Mouse (Mus musculus) embryo, embryonic 10.5 days (tissue): ENCODE data around the gene Misp.

Experiments
- DNase-seq: peaks from one replicate; pipeline ENCODE4 v3.0.0-alpha.2; 2015; ENCODE audit warnings: low spot score

The Misp gene

DNA sequence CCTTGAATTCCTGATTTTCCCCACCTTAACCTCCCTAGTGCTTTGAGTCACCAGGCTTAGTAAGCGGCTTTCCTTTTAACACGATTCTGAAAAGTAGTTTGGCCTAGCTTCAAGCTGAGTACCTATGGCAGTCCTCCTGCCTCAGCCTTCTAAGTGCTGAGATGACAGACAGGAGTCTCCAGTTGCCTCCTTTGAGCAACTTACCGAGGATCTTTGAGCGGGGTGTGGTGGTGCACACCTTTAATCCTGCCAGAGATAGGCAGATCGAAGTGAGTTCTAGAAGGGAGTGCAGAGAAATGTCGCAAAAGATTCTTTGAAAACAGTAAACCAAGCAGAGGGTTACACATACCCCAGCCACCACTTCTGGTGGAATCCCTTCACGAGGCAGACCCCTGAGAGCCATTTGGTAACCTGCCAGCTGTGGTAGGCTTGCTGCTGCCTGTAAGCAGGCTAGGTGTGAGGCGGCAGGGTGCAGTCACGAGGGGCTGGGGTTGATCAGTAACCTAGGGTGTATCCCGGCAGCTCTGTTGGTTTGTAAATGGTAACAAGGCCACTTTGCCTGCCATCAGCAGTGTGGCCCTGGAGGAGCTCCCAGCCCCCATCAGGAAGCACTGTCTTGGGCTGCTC, 34.9 kb downstream of the Misp start:
- no peak for DNase-seq

DNA sequence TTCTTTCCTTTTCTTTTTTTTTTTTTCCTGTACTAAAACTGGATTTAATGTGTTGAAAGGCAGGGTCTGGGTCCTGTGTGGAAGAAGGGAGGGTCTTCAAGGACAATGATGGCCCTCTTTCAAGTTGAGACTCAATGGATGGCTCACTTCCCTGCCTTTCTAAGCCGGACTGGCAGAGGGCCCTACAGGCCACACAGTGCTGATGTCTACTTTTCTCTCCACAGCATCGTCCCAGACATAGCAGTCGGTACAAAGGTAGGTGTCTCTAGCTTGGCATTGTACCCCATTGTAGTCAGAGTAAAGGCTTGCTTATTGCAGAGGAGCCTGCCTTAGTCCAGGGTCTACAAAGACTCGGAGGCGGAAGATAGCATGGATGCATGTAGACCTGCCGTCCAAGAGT, 35.5 kb downstream of the Misp start:
- DNase-seq: no peak

DNA sequence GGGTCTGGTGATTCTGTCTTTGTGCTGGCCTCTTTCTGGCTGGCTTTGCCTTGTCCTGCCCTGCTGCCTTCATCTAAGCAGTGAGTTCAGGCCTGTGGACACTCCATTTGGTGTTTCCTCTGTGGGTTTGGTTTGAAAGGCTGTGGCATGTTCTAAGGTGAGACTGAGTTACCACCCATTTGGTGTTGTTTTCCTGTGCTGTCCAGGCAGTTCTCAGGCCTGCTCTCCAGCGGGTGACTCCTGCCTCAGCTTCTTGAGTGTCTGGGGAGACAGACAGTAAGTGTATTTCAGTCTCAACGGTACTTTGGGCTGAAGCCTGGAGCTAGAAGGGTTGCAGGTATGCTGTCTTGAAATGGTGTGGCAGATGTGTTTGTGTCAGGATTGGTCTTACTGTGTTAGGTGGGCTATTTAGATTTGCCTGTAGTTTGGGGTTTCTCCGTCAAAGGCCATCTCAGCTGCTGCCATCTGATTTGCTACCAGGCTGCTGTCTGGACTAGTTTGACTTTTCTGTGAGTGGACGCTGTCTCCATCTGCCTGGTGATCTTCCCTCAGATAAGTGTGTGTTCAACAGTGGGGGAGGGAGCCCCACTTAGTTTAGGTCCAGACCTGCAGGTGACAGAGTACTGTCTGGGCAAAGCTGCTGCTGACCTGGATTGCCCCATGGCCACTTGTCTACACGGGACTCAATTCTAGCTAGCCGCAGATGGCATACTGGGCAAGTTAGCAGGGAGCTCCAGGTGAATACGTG, 36.1 kb downstream of the Misp start:
- DNase-seq: no peak

DNA sequence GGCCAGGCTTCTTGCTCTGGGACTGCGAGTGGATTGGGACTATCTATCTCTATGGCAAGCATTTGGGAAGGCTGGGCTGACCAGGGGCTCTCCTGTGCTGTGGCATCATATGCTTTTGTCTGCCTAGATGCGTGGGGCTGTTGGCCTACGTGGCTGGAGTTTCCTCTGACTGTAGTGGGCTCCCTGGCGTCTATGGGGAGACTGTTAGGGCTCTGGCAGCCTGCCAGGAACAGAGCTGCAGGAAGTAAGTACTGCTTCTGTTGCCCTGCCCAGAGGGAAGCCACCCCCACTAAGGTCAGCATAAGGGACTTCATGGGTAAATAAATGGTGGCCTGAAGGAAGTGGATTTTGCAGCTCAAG, 36.6 kb downstream of the Misp start:
- DNase-seq: no peak

DNA sequence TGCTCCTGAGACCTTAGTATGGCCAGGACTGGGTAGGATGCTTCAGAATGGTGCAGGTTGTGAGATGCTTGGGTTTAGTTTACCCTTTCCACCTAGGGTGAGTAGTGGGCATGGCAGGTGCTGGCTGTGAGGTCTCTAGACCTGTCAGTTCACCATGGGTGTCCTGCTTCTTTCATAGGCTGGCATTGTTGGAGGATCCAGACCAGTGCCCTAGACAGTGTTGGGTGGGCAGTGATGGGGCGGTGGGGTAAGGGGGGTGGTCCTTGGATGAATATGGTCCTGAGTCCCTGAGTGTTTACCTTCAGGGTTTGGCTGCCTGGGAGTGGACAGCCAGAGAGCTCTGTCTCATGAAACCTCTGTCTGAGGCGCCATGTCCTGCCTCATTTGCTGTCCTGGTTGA, 37.1 kb downstream of the Misp start:
- DNase-seq: no peak

DNA sequence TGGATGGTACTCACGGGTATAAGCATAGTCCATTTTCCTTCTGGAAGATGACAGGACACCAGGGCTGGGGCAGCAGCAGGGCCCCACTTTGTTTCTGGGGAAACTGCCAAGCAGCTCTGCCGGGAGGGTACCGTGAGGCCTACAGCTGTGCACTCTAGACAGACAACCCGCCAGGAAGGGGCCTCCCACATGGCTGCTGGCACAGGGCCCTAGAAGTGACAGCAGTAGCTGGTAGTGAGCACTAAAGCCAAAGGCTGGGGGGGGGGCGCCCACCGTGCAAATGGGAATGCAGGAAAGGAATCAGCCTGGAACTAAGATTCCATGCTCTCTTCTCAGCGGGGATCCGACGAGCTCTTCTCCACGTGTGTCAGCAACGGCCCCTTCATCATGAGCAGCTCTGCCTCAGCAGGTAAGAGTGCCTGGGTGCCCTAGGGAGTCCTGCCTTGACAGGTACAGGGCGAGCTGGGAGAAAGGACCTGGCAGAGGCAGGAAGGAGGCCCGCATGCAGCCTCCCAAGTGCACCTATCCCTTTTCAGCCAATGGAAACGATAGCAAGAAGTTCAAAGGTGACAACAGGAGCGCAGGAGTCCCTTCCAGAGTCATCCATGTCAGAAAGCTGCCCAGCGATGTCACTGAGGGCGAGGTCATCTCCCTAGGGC, 37.8 kb downstream of the Misp start:
- DNase-seq: no peak

DNA sequence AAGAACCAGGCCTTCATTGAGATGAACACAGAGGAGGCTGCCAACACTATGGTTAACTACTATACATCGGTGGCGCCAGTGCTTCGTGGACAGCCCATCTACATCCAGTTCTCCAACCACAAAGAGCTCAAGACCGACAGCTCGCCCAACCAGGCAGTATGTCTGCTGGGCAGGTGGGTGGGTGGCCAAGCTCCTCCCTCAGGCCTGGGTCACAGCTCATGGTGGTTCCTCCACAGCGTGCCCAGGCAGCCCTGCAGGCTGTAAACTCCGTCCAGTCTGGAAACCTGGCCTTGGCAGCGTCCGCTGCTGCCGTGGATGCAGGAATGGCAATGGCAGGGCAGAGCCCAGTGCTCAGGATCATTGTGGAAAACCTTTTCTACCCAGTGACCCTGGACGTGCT, 38.3 kb downstream of the Misp start:
- no peak for DNase-seq

DNA sequence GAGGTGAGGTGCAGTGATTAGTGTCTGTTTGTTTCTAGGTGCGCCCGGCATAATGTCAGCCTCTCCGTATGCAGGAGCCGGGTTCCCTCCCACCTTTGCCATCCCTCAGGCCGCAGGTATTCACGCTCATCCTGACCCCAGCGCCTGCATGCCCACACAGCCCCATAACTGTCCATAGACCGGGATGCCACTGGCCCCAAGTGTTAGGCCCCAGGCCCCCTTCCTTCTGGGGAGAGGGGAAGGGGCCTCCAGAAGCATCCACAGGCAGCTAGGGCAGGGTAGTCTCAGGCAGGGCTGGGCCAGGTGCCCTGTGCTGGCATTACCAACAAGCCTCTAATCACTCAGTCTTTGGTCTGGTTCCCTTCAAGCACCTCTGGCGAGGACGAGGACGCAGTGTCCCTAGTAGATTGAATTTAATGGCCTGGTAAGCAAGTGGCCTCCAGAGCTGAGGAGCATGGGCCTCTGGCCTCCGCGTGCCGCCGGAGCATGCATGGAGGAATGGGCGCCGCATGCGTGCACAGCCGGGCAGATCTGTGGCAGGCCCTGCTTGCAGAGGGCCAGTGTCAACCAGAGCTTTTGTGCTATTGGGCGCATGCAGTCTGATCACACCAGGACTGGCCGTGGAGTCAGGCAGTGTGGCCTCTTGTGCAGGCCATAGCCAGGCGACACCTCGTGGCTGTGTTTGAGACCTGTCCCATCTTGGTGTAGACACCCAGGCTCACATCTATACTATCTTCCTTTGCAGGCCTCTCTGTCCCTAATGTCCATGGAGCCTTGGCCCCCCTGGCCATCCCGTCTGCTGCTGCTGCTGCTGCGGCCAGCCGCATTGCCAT, 39.5 kb downstream of the Misp start:
- no peak for DNase-seq

DNA sequence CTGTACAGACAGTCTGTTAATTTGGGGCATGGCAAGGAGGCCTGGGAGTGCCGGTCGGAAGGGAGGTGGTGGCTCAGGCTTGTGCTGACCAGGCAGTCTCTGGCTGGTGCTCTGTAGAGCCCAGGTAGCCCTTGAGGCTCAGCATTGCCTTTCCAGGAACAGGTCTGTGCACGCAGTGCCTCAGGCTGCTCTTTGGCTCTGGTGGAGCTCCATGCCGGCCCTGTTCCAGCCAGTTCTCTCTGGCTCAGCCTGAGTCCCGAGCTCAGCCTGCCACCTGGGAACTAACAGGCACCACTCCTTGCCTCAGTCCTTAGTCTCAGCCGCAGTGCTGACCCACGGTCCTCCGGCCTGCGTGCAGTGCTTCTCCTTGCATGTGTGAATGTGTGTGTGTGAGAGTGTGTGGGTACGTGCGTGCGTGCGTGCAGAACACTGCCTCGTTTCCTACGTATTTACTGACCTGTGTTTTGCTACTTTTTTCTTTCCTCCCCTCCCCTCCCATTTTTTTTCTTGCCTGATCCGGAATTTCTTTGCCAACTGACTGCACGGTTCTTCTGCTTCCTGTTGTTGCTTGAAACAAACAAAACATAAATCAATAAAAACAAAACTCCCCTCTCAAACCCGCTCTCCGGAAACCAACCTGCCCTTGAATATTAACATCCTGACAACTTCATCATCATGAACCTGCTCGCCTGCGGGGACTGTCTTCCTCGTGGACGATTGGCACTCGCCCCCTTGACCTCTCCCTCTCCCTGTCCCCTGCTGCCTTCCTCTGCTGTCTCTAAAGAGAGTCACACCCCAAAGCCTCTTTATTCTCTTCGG, 40.6 kb downstream of the Misp start:
- DNase-seq: no peak

DNA sequence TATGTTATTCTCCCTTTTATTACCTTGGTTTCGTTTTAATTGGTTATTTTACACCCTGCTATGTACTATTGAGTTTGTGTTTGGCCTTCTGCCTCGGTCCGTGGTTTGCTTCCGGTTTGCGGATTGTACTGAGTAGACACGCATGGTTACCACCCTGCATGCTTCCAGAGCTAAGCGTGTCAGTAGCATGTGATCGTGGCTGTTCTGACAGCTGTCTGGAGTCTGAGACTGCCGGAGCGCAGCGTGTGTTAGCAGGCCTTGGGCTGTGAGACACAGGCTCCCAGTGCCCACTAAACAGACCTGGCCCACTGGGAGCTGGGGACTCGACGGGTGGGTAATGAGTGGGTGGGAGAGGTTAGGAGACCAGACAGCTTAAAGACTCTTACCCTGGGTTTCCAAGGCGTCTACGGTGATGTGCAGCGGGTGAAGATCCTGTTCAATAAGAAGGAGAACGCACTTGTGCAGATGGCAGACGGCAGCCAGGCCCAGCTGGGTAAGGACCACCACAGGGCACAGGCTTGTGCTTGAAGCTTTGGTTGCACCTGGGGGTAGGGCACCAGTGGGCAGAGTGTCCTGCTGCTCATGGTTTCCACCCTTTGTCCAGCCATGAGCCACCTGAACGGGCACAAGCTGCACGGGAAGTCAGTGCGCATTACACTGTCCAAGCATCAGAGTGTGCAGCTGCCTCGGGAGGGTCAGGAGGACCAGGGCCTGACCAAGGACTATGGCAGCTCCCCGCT, 41.4 kb downstream of the Misp start:
- no peak for DNase-seq

DNA sequence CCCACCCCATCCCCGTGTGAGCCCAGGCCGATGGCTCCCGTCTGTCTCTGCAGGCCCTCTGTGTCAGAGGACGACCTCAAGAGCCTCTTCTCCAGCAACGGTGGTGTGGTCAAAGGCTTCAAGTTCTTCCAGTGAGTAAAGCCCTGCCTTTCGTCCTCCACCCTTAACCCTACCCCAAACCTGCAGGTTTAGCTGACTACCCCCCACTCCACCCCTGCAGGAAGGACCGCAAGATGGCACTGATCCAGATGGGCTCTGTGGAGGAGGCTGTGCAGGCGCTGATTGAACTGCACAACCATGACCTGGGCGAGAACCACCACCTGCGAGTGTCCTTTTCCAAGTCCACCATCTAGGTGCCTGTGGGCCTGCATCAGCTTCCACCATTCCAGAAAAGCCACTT, 42.1 kb downstream of the Misp start:
- DNase-seq: no peak

DNA sequence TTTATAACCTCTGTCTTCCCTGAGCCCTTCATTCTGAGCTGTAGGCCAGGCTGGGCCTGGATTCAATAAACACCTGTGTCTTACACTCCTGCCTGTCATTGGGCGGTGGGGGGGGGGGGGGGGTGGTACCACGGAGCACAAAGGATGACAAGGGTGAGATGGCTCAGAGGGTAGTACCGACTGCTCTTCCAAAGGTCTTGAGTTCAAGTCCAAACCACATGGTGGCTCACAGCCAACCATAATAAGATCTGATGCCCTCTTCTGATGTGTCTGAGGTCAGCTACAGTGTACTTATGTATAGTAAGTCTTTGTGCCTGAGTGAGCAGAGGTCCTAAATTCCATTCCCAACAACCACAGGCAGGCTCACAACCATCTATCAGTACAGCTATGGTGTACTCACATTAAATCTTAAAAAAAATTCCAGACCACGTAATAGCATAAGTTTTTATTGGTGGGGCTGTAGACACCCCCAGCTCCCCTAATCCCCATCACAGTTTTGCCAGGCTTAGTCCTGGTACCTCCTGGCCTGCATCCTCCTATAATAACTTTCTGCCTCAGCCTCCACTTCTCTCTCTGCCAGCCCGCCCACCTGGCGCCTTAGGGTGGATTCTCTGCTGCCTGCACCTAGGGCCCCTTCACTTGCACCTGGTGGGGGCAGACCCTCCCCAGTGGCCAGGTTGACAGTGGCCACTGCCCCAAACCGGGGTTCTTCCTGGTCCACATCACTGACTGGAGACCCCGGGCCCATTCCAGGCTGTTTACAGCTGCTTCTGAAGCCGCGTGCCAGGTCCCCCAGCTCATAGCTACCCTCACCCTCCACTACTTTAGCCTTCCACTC, 43.8 kb downstream of the Misp start:
- peak; percentile 37 for DNase-seq

DNA sequence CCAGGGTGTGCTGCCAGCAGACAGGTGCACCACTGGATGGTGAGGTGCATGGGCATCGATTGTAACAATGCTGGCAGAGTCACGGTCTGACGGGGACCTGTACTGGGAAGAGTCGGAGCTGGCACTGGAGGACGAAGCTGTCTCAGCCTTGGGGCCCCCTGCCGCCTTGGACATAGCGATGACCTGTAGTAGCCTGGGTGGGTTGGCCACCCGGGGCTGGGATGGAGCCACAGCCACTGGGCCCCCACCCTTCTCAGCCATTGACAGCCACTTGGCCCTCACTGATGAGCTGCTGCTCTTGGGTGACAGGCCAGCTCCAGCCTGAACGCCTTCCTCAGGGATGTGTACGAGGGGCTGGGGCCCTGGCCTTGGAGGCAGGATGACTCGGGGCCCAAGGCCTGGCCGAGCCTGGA, 44.4 kb downstream of the Misp start:
- DNase-seq: no peak

DNA sequence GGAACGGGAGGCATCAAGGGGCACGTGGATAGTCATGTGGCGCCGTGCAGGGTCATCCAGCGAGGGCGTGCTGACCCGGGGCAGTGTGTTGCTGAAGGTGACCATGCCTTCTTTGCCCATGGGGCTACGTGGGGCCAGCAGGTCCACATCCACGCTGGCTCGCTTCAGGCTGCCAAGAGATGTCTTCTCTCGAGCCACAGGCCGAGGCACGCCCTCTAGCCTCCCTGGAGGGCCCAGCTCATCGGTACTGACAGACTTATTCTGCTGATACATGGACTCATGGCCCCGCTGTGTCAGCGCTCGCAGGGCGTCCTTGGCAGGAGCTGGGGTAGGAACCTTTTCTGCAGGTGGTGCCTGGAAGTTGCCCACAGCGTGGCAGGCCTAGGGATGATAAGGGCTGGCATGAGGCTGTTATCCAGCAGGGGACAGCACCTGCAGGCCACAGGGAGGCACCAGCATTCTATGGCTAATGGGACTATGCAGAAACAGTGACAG, 45.1 kb downstream of the Misp start:
- DNase-seq: no peak

DNA sequence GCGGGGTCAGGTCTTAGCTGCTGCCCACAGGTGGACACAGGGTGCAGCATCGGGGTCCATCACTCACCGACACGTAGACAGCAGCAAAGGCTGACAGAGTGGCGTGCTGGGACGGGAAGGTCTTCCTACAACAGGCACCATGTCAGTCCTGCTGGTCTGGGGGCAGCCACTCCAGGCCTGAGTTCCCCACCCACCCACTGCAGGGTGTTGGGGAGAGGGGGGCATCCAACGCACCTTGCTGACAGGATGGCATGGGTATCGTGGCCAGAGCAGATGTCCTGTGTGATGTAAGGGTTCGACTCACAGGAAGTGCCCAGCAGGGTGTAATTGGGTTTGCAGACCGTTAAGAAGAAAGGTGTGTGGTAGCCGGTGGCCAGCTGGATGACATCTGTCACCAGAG, 45.8 kb downstream of the Misp start:
- DNase-seq: no peak

DNA sequence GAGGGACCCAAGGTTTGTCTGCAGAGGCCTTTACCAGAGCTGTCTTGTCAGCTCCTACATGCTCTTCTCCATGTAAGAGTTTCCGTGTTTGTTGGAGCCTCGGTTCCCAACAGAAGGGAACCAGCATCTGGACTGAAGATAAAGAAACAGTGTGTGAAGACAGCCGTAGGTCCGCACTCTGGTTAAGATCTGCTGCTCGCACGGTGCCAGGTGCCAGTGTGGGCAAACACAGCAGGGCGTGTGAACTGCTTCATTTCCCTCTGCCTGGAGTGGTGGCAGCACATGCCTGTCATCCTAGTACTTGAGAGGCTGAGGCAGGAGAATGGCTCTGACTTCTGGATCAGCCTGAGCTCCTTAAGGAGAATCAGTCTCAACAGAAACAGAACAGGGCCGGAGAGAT, 51.1 kb downstream of the Misp start:
- DNase-seq: no peak

DNA sequence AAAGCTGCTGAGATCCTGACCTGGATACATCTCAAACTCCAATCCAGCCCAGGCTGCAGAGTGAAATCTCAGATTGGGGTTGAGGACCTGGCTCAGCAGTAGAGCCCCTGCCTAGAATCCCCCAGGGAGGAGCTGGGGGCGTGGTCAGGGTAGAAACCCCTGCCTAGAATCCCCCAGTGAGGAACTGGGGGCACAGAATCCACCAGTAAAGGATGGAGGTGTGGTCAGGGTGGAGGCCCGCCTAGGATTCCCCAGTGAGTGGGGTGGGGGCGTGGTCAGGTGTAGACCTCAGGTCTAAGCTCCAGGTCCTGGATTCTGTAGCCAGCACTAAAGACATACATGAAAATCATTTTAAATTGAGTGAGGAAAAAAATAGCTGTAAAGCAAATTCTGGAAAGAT, 52.1 kb downstream of the Misp start:
- no peak for DNase-seq

DNA sequence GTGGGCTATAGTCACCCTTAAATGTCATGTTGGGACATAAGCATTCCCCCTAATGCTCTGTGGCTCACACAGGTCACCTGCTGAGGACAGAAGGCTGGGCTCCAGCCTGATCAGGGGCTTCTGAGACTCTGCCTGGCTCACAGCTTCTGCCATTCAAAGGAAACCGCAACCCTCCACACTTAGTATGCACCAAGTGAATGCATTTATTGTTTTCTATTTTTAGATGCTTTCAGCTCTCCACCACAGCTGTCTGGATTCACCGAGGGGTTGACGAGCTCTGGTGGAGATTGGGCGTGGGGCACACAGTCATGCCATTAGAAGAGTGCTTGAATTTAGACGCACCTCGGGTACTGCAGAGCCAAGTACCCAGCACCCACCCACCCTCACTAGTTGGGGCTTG, 52.5 kb downstream of the Misp start:
- peak; percentile 25 for DNase-seq

DNA sequence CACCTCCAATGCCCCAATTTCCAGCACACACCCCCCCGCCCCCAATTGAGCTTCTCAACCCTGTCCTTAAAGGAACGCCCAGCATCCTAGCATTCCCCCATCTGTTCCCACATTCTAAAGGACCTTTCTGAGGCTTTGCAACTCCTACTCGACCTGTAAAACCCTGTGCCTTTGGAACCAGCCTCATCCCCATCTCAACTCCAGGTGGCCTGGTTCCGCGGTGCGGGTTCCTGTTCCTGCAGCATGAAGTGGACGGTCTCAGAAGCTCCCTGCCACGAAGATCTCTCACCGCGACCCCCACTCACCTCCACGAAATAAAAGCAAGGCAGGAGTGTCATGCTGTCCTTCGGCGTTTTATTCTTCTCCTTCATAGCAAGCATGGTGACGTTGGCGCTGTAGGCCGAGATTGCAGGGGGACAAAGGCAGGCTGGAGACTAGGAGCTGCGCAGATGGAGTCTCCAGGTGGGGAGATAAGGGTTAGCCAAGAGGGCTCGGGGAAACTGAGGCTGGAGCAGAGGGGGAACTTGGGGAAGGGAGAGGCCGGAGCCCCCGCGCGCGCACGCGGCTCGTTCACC, 53.0 kb downstream of the Misp start:
- DNase-seq: peak; percentile 63
